Mouse (Mus musculus): ENCODE data around the gene Gm26938.

GRCm38 (mm10) chr5:139860328-139861104, 34.3 kb upstream of the Gm26938 start:
- TF ChIP-seq CTCF (IDR thresholded peaks at IDR 0.05; ENCODE audit: low read depth) (no peak), EP300 (IDR thresholded peaks at IDR 0.05; ENCODE audit: low read depth) (no peak)
